Mouse (Mus musculus) mesoderm, embryonic 11.5 days (tissue): ENCODE measurements at regions not wholly inside any gene's neighbourhood (a gene's known extent, or its start where the extent isn't known, plus 50 kb on each side); places are given as distances from the start of the nearest gene placed in this dataset.

Experiments used
- DNase-seq: peaks from one replicate; pipeline ENCODE4 v3.0.0-alpha.2; 2012; ENCODE audit warnings: low read depth, low spot score

DNA sequence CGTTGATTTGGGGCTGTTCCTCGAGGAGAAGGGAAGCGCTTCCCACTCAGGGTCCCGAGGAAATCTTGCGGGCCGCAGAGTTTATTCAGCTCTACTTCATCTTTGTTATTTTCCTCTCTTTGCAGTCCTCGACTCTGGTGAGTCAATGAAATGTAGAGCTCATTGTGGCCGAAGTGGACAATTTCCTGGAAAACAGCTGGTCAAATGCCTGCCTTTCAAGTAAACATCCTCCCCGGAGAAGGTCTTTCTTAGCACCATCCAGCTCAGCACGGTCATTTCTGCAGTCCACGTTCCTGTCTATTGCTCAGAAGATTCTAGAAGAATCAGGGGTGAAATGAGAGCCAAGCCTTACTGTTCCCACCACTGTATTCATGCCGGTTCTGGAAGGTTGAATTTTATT lies 133.0 kb downstream of the Bcas1 start:
- no peak for DNase-seq

GRCm38 (mm10) chr2:170291841-170292655 lies 135.6 kb downstream of the Bcas1 start:
- no peak for DNase-seq

DNA sequence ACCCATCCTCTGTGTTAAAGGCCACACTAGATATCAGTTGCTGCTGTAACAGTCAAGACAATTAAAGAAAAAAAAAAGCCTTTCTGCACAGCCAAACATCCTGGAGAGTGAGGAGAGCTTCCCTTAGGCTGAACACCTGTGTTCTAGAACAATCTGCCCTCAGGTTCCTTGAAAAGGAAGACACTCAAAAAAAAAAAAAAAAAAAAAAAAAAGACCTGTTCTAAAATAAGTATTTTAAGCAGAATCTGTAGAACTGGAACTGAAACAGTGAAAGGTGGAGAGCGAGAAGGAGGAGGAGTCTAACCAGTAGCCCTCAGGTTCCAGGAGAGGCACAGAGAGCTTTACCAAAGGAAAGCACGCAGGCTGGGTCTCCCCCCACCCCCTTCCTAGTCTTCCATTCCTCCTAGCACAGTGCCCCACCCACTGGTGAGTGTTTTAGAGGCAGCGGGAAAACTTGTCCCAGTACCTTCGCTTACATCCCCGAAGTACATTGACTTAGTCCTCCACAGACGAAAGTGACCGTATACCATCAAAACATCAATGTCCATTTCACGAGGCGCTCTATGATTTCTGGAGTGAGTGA lies 138.2 kb downstream of the Bcas1 start:
- DNase-seq: no peak

DNA sequence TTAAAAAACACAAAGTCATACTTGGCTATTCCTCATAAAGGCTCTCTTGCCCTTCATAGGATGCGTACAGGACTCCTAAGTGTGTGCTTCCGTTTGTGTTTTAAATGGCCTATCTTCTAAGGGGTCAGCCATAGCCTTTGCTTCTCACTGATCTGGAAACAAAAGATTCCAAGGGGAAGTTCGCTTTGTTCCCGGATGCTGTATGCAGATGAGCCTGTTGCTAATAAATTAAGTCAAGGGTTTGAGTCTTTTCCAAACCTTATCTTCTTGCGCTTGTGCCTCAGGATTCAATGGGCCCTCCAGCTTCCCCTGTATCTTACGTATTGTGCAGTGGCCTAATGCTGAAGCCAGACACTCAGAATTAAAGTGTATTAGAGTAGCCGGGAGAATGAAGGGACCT lies 138.9 kb downstream of the Bcas1 start:
- DNase-seq: no peak

DNA sequence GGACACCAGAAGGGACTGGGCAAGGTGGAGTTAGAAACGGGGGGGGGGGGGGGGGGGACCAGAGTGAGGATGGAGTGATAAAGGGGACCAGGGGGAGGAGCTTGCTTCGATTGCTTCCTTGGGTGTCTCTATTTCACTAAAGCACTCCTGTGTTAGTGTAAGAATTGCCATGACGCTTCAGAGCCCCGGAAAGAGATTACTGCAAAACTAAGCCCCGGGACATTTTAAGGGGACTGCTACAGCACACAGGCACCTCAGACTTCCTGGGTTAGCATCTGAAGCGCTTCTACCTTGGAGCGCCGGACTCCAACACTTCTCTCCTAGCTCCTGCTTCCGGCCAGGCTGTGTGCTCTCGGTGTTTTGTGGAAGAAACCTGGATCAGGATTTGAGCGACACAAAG lies 139.4 kb downstream of the Bcas1 start:
- DNase-seq: no peak

GRCm38 (mm10) chr2:170287301-170287885 lies 139.5 kb upstream of the Zfp217 start:
- peak; percentile 47 for DNase-seq

GRCm38 (mm10) chr2:170286773-170287172 lies 138.9 kb upstream of the Zfp217 start:
- no peak for DNase-seq

GRCm38 (mm10) chr2:170282463-170282862 lies 134.6 kb upstream of the Zfp217 start:
- no peak for DNase-seq

DNA sequence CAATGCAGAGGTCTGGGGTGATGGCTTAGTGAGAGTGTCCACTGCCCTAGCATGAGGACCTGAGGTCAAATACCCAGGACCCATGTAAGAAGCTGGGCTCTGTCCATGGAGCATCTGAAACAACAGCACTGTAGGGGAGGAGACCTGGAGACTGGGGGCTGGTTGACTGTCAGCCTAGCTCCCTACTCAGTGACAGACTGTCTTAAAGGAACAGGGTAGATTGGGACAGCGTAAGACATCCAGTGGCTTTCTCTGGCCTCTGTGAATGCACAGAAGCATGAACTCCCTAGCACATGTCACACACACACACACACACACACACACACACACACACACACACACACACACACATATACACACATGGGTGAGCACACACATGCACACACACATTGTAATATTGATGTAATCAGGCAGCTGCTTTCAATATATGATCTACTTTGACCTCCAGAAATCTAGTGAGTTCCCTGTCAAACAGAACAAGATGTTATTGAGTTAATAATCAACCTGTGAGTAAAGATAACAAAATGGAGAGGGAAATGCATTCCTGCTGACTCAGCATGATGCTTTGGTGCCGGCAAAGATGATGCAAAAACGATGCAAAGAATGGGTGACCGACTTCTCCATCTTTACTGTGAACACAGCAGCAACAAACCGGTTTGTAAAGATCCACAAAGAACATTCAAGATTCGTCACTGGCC lies 133.6 kb upstream of the Zfp217 start:
- DNase-seq: no peak

DNA sequence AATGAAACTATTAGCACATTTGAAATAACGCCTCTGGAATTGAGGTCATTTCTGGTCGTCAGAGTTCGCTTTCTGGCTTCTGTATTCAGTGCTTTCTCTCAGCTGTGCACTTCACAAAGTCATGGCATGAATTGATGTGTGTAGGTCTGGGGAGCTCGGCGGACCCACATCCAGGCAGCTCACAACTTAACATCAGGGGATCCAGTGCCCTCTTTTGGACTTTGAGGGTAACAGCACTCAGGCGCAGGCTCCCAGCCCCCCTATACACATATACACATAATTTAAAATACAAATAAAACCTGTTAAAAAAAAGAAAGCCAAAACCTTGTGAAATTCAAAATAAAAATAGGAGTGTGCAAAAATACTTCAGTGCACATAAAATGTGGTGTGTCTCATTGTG lies 132.8 kb upstream of the Zfp217 start:
- DNase-seq: no peak

DNA sequence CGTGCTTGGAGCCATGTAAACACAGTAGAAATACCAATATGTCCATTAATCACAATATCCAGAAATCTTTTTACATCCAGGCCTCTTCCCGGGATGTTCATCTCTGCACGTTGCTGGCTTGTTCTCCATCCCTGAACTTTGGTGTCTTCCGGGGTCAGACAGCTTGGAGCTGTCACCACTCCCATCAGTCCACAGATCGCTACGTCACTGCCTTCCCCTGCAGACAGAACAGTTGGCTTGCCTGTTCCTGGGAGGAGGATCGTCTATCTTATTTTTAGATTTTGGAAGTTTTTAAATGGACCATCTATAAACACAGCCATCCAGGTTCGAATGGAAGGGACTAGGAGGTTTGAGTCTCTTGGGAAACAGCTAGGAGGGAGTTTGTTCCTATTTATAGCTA lies 130.0 kb upstream of the Zfp217 start:
- DNase-seq: no peak

GRCm38 (mm10) chr2:170277182-170277767 lies 129.4 kb upstream of the Zfp217 start:
- DNase-seq: peak; percentile 14

DNA sequence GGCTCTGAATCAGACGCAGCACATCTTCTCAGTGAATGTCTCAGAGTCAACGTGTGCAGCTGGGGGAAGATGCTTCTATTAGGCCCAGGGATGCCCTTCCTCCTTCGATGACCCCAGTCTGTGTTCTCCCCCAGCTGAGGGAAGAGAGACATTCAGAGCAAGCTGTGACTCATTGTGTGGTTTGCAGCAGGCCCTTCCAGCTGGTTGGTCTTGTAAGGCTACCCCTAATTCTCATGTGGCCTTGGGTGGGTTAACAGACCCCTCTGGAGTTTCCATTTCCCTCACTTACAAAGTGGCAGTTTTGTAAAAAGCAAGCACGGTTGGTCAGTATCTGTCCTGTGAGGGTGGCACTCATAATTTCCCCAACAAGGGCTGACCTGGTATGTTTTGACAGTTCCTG lies 127.8 kb upstream of the Zfp217 start:
- no peak for DNase-seq

GRCm38 (mm10) chr2:170269926-170270577 lies 122.1 kb upstream of the Zfp217 start:
- DNase-seq: no peak

DNA sequence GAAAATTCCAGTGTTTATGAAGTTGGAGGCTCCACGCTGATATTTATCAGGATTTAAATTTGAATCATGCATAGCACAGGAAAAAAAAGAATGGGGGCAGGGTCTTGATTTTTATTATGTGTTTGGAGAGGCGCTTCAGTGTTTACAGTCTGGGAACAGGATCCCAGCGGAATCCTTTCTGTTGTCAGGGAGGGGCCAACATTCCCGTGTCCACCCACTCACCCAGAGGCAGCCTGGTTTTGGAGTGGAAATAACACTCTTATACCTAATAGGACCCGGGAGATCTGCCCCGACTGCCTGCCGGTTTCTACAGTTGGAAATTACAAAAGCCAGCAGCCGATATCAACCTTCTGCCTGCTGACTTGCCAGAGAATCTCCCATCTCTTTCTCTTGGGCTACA lies 120.2 kb upstream of the Zfp217 start:
- DNase-seq: no peak

DNA sequence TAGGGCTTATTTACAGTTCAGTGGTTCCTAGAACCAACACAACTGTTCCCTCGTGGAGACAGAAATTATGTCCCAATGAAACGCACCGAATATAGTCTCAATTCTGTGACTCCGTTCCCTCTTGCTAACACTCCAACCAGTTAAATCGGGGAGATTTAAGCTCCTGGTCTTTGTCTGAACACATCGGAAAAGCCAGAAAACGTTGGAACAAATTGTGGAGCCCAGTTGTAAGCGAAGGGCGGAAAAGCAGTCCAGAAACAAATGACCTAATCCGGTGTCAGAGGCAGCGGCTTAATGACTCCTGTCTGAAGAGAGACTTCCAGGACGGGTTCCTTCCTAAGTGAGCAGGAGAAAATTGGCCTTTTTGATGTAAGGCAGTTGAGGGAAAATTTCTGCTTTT lies 119.2 kb upstream of the Zfp217 start:
- no peak for DNase-seq

GRCm38 (mm10) chr2:170266407-170267101 lies 118.7 kb upstream of the Zfp217 start:
- no peak for DNase-seq

GRCm38 (mm10) chr2:170263594-170263993 lies 115.7 kb upstream of the Zfp217 start:
- DNase-seq: no peak

DNA sequence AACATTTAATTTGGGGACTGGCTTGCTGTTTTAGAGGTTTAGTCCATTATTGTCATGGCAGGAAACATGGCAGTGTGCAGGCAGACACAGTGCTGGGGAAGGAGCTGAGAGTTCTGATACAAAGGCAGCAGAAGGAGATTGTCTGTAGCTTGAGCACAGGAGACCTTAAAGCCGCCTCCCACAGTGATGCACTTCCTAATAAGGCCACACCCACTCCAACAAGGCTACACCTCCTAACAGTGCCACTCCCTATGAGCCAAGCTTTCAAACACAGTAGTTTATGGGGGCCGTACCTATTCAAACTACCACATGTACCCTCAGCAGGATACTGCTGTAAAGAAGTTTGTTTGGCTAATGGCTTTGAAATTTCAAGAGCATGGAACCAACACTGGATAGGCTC lies 113.3 kb upstream of the Zfp217 start:
- DNase-seq: no peak

DNA sequence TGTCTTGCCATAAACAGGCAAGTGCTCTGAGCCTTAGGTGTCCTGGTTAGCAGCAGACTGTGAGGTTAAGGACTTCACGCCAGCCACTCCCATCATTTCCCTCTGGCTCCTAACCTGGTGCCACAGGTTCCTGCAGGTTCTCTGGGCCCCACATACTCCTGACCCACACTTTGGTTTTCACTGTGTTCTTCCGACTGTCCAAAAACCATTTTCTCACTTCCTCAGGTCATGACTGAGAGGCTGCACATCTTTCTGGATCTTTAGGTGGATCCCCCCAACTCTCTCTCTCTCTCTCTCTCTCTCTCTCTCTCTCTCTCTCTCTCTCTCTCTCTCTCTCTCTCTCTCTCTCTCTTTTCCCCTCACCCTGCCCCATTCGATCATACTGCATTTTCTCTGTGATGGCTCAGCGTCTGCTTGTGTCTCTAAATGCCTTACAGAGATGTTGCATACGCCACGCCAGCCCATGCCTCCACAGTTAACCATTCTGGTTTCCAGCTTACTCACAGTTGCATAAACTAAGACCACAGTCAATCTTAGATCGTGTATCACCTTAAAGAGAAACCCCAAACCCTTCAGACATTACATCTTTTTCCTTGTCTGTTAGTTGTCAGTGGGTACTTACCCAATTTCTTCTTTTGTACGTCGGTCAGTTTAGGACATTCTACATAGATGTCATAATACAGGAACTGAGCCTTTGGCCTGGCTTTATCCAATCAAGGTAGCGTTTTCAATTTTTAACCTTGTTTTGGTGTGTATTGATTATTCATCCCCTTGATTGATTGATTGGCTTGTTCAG lies 112.0 kb upstream of the Zfp217 start:
- no peak for DNase-seq
